Mouse (Mus musculus) testis, adult 2 months (tissue): ENCODE results near the gene Cel.

Experiments
- CTCF ChIP-seq: fragments of 200-500 bp; IDR thresholded peaks from 2 replicates; pipeline ENCODE4 v1.5.1; 2012; ENCODE audit warnings: low read depth, mild to moderate bottlenecking, inconsistent platforms, low read length, moderate library complexity; ENCODE audit not compliant: control insufficient read depth, insufficient read depth, insufficient replicate concordance
- POLR2A ChIP-seq: fragments of 200-500 bp; IDR thresholded peaks from 2 replicates; pipeline ENCODE4 v1.6.1; 2012; ENCODE audit warnings: low read depth, mild to moderate bottlenecking, inconsistent platforms, low read length, moderate library complexity; ENCODE audit not compliant: control insufficient read depth

- no peak for TF ChIP-seq CTCF
- TF ChIP-seq POLR2A: no peak
Observed at GRCm38 (mm10) chr2:28605789-28606541, 42.8 kb upstream of the Cel start.
